Mouse (Mus musculus) ovary, postnatal 36 days (tissue): ENCODE results near the gene Akirin1.

Experiments
- DNase-seq: peaks from one replicate; pipeline ENCODE4 v3.0.0; 2022; ENCODE audit warnings: low spot score, mixed read lengths

The Akirin1 gene

DNA sequence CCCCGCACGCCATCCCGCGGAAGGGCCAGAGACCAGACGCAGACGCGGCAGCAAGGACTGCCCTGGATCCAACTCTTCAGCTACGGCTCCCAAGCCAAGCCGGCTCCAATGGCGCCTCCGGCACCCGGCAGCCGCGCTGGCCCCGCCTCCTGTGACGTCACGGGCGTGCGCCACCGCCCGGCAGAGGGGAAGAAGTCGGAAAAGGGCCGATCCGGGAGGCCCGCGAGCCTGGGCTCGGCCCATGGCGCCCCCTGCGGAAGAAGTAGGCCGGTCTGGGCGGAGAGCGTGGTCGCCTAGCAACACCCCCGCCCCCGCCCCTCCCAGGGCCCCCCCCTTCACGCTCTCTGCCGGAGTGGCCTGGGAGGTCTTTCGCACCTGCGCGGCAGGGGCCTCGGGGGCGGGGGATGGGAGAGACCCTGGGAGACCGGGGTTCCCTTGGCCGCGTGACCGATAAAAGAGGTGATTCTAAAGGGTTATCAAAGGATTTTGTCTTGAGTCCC is at the start of gene Akirin1:
Akirin1 (minus strand) TSS at position 194 of the 500 bp plus-strand sequence.
- peak; percentile 99 for DNase-seq

- DNase-seq, result no peak
These were observed 47.7 kb upstream of the Akirin1 start for GRCm38 (mm10) chr4:123797856-123798255.

GRCm38 (mm10) chr4:123797403-123797802 is 47.3 kb upstream of the Akirin1 start:
- no peak for DNase-seq

- no peak for DNase-seq
These were observed 44.9 kb upstream of the Akirin1 start for GRCm38 (mm10) chr4:123795057-123795456.

- DNase-seq, result no peak
These were observed 43.0 kb upstream of the Akirin1 start for GRCm38 (mm10) chr4:123793136-123793535.

- no peak for DNase-seq
These were observed 42.5 kb upstream of the Akirin1 start for GRCm38 (mm10) chr4:123792666-123793065.

GRCm38 (mm10) chr4:123787191-123787985 is 37.2 kb upstream of the Akirin1 start, which contains the start of gene Rhbdl2:
TSS of gene Rhbdl2 (plus strand) at chr4:123787874.
- peak; percentile 45 for DNase-seq

GRCm38 (mm10) chr4:123768234-123768633 is 18.1 kb upstream of the Akirin1 start:
- DNase-seq, result no peak

DNA sequence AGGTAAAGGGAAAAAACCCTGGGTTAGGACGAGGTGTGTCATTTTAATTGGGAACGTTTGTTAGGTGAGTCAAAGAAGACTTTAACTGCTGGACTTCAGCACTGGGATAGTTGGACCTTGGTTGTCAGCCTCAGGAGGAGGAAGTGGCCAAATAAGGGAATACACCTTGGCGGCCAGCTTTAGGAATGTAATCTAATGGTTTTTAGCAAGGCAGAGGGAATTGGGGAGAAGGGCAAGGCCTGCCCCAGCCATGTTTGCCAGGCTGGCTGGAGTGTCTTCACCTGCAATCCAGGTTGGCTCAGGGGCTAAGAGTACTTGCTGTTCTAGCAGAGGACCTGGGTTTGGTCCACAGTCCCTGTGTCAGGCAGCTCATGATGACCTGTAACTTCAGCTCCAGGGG is 17.7 kb upstream of the Akirin1 start:
- no peak for DNase-seq

DNA sequence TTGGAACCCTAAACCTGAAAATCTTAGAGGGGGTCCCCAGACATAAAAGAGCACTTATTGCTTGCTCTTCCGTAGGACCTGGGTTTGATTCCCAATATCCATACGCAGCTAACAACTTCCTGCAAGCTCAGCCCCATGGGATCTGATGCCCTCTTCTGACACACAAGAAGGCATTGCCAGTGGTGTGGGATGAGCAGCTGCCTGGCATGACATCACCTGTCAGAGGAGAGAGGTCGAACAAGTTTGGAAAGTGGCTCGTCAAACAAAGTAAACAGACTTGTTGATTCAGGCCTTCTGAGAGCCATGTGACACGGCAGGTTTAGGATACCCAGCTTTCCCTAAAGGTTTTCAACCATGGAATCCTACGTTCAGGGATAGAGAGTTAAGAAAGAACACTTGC is 14.9 kb upstream of the Akirin1 start:
- no peak for DNase-seq

DNA sequence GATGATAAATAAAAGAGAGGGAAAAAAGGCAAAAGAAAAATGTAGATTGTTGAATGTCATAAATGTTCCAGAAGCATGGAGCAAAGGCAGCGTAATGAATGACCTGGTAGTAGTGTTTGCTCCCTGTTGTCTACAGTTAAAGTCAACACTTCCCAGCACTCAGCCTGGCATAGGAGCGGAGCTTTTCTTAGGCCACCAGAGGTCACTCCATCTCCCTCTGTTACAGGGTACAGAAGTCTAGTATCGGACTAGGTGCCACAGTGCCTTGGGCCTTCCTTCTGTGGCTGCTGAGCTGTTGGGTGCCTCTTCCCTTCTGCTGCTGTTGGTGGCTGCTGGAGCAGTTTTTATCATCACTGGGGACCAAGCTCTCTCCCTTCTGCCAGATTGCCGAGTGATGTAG is 8.2 kb upstream of the Akirin1 start:
- peak; percentile 5 for DNase-seq

DNA sequence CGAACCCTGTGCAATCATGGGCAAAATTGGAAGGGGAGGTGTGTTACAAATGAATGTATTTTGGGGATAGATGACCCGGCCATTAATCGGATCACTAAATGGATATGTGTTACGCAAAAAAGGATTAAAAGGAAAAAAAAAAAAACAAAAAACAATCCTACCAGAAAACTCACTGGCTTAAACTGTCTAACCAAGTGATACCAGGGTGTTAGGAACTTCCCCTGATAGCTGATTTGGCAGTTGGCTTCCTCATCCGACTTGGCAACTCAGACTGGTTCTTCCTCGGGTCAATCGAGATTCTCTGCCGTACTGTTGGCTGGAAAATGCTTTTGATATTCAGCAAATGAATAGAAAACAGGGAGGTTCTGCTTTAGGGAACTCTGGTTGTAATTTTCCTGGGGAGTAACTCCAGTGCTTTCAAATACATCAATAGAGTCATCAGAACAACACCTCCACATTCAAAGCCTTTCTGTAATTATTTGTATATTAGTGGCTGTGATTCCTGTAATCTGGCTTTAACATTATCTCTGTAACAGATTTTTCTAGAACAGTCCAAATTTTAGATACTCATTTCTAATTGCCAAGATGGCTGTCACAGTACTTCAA is 665 bp upstream of the Akirin1 start:
- DNase-seq, result no peak

GRCm38 (mm10) chr4:123749484-123750130 is 538 bp downstream of the Akirin1 start:
- no peak for DNase-seq

- no peak for DNase-seq
These were observed 1.3 kb downstream of the Akirin1 start for GRCm38 (mm10) chr4:123748726-123749415.

DNA sequence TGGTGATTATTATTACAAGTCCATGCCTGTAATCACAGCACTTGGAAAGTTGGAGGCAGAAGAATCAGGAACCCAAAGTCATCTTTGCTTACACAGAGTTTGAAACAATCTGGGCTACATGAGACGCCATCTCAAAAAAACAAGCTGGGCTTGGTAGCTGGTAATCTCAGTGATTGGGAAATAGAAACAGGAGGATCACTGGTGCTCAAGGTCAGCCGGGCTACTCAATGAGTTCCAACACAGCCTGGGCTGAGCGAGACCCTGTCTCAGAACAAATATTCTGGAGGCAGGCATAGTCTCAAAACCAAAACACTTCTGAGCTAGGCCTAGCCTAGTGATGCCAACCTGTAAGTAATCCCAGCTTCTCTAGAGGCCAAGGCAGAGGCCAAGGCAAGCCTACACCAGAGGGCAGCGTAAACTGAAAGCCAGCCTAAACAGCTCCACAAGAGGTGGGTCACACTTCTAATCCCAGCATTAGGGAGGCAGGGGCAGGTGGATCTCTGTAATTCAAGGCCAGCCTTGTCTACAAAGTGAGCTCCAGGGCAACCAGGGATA is 4.8 kb downstream of the Akirin1 start:
- DNase-seq, result peak; percentile 12

- DNase-seq, result no peak
These were observed 7.3 kb downstream of the Akirin1 start for GRCm38 (mm10) chr4:123742891-123743290.

- no peak for DNase-seq
These were observed 11.4 kb downstream of the Akirin1 start for GRCm38 (mm10) chr4:123738708-123739107.

DNA sequence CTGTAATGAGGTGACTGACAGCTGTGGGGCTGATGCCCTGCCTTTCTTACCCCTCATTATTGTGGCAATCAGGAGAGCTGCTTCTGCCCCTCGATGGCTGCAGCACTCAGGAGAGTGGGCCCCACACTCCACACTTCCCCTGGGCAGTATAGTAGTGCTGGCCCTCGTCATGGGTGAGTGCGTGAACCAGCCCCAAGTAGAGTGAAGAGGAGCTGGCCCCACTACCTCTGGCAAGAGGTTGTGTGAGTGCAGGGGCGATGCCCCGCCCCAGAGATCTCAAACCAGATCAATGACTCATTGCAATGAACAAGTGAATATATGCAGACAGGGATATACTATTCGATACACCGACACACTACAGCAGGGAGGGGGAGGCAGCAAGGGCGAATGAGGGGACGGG is 16.6 kb downstream of the Akirin1 start:
- no peak for DNase-seq

DNA sequence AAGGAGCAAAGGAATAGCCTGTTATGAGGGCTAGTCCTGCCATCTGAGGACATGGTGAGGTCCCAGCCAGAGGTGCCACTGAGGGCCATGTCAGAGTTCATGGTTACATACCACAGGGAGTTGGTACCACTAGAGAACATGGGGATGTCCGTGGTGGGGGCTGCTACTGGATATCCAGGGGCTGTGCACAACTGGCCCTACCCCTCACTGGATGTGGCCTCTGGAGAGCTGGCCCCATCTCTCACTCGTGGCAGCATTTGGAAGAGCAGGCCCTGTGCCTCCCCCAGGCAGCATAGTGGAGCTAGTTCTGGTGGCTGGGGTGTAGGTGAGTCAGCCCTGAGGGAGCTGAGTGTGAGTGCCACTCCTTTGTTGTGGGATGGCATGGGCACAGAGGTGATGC is 17.2 kb downstream of the Akirin1 start:
- no peak for DNase-seq

- no peak for DNase-seq
These were observed 17.8 kb downstream of the Akirin1 start for GRCm38 (mm10) chr4:123732163-123732910.

- DNase-seq, result no peak
These were observed 28.4 kb downstream of the Akirin1 start for GRCm38 (mm10) chr4:123721761-123722160.
